Mouse (Mus musculus): Measurements from ENCODE around the gene Ssbp3.

The Ssbp3 gene

DNA sequence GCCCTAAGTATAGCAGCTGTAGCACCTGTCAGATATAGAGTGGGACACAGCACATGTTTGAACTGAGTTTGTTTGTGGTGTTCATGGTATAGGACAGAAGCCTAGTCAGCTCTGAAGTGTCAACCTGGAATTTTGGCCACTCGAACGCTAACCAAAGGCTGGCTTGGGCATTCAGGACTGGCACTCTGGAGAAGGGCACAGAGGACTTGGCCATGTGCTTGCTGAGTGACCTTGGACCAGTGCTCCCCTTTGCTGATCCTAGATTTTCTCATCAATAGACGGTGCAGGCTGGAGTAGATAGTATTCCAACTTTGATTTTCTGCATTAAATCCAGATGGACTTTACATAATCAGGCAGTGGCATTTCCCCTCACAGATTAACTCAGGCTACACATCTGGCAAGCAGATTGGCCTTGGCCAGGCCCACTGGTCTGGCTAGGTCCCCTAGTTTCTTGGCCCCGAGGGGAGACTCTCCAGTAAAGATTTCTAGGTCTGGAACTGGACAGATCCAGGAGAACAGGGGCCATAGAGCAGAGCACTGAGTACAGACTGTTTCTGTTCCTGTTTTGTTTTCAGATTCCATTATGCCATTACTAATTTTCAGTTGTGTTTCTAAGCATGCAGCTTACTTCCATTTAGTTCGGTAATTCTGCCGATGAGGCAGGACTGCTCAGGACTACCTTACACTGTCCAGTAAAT is 102.8 kb downstream of the Ssbp3 start:
- DNase-seq: no peak

DNA sequence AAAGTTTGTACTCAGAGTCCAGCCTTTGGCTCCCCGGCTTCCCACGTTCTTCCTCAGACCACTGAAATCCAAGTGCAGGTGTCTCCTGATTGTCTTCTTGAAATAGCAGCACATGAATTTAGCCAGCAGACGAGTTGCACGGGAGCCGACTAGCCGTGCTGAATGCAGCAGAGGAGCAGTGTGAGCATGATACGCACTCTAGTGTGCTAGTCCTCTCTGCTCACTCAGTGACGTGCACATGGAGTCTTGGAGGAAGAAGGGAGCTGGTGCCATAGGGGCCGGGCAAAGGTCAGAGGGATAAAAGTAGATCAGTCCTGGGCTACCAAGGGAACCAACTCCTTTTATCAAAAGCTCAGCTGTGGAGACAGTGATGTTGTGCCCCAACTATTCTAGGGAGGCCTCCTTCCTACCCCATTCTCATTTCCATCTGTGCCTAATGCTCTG is 103.3 kb downstream of the Ssbp3 start:
- no peak for DNase-seq

DNA sequence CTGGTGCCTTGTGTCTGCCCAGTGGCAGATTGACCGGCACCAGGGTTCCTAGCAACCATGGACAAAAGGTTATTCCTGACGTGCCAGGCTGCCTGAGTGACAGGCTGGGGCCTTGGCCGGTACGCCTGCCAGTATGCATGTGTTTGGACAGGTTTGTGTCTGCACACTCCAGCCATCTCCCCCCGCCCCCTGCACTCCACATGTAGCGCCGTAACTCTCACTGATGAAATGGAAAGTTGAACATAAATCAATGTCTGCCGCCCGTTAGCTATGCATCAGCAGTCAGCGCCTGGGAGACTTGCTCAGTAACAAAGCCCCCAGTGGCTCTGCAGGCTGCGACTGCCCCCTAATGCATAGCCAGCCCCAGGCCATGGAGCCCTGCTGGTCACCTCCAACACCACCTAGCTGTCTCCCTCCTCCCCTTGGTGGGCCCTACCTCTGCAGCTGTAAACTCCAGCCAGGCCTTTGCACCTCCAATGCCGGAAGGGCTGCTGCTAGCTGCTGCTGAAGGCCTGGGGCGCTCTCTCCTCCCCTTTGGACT is 105.5 kb downstream of the Ssbp3 start:
- no peak for DNase-seq

DNA sequence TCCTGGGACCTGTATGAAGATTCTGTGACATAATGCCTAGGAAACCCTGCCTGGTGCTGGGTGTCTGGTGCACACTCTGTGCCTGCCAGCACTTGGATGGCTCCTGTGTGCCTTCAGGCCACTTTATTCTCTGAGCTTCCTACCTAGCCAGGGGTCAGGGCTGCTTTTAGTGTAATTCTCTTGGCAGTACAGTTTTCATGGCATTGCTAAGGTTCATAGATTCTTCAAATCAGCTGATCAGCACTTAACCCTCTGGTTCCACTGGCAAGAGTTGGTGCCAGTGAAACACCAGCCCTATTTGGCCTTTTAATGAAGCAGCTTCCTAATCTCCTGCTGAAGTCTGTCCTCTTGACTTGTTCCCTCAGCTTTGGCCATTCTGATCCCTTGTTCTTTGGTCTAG is 106.8 kb downstream of the Ssbp3 start:
- DNase-seq: no peak

DNA sequence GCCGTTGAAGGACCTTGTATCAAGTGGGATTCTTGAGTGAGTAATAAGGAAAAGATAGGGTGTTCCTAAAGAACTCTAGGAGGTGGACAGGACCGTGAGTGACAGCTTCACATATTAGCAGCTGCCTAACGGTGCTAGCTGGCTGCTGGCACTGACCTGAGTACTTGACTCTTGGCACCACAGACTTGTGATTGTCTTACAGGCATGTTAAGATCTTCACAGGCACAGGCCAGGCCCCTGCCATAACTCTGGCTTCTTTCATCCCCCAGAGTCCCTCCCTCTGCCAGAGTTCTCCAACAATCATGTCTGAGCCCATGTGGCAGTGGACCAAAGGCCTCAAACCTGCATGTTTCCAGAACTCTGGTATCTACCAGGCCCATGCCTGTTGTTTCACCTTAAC is 108.0 kb downstream of the Ssbp3 start:
- DNase-seq: no peak

DNA sequence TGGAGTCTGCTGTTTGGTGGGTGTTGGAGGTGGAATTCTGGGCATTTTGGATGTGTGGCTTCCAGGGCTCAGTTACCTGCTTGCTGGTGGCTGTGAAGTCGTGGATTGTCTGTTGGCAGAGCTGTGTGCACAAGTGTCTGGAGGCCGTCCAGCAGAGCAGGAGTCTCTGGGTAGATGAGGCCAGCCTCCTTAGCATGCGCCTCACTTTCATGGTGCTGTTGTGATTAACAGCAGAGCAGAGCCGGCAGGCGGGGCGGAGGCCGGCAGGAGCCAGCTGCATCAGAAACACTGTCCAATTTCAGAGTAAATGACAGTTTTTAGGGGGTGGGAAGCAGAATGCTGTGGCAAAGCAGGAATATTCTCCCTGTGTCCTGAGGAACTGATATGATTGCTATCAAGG is 108.5 kb downstream of the Ssbp3 start:
- peak; percentile 39 for DNase-seq

DNA sequence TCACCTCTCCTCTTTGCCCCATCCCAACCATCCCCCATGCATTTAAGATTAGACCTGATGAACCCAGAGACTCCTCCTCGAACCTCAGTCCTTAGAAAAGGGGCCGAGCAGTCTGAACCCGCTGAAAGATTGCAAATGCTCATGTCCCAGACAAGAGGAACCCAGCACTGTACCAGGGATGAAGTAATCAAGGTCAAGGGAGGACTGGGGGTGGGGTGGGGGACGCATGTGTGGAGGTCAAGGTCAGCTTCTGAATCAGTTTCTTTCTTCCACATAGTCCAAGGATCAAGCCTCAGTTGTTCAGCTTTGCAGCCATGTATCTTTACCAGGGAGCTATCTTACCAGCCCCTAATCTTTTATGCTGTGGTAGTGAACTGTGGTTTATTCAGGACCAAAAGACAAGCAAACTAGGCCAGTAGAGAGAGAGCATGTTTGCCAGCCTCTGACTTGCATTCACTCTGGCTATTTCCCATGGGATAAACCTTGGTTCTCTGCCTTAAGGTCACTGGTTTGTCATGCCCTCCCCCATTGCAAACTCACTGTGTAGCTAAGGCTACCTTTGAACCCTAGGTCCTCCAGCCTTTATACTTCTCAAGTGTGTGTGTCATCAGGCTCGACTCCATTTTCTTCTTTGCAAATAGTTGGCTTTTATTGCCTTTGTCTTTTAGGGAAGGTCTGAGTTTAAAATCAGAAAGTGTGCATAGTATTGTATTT is 109.9 kb downstream of the Ssbp3 start:
- no peak for DNase-seq

DNA sequence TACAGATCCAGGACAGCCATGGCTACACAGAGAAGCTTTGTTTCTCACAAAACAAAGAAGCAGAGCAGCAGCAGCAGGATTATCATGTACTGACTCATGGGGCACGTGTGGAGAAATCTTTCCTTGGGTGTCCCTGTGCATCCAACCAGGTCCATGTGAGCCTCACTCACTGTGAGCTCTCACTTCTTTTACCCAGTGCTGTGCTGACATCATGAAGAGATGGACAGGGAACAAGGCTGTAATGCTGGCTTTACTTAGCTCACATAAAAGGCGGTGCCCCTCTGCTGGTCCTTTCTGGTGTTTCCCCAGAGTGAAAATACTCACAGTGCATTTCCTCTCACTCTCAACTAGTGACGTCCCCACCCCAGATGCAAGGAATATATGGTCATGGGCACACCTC is 111.0 kb downstream of the Ssbp3 start:
- DNase-seq: no peak

DNA sequence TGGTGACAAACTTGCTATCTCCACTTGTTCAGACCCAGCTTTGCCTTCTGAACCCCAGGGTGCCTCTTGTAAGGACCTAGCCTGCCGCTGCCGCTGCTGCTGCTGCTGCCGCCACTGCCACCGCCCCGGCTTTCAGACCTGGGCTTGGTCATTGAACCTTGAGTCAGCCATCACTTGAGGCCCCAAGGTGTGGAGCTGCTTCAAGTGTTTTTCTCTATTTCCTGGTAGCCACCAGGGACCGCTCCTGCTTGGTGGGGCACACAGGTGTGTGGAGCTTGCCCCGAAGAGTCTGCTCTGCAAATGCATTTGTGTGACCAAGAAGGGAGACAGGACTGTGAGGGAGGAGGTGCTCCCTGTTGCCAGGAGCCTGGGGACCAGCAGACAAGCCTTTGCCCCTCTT is 114.4 kb downstream of the Ssbp3 start:
- DNase-seq: no peak

DNA sequence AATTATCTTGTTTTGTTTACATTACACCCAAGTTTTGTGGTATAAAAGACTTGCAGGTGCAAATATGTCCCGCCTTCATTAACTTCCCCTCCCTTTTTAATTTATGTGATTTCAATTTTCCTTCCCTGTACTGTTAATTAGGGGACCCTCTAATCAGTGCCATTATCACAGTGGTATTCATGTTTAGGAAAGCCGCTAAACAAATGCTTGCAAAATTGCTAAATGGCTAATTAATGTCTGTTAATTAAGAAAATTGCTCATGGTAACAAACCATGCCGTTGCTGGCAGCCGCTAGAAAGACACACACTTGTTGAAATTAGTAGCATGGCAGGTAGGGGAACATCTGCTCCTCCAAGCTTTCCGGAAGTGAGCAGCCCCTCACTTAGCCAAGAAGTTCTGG is 114.9 kb downstream of the Ssbp3 start:
- DNase-seq: no peak

DNA sequence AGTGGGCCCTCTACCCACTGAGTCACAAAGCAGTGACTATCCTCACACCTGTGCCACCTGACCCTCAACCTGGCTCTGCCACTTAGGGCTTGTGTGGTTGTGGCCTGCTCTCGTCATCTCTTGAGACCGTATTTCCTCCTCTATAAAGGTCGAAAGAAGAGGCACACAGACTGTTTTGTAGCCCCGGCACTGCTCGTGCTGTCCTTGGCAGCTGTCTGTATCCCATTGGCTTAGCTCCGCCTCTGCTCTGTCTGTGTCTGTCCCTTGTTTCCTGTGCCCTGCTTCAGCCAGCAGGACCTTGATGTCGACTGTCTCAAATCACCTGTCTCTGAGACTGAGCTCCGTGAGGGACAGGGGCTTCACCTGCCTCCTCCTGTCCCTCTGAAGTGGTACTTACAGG is 116.0 kb downstream of the Ssbp3 start:
- DNase-seq: no peak

DNA sequence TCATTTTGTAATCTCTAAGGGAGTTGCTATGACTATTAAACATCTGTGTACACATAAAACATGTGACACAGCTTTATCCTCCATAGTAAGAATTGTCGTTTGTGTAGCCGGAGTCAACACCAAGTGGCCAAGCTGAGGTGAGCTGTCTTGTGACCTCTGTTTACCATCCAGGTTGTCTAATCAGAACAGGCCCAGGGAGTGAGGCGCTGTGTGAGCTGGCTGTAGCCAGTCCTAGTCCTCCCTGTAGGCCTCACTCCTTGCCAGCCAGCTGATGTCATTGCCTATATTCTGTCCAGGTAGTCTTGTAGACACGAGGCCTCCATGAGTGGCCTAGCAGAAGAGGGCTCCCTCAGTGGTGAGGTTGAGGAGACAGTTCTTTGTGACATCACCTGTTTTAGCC is 125.2 kb downstream of the Ssbp3 start:
- no peak for DNase-seq

DNA sequence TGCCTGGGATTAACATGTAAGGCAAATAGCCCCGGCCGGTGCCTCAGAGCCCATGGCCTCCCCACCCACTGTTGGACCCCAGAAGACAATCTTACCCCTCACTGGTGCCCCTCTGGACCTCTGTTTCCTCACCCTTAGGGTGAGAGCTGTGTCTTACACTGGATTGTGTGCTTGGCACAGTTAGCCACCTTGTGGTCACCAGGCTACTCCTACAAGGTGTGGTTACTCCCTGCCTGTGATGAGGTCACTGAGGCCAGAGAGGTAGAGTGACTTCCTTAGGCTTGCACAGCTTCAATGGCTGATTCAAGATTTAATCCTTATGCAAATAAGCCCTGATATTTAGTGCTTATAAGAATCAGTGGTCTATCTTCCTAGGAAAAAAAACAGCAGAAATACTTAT is 126.5 kb downstream of the Ssbp3 start:
- no peak for DNase-seq

DNA sequence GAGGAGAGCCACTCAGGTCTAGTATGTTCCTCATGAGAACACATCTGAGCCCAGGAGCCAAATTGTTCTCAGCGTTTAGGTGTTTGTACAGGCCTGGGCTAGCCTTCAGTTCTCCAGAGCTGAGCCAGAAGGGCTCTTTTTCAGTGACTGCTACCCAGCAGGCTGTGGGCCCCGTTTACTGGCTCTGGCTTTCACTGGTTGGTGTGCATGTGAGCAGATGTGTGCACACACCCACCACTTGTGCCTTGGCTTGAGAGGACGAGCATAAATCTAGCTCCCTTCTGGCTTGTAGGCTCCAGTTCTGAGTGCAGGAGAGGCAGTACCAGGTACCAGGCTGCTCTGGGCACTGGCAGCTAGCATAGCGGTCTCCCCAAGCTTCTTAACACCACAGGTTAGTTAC is 127.8 kb downstream of the Ssbp3 start:
- no peak for DNase-seq

DNA sequence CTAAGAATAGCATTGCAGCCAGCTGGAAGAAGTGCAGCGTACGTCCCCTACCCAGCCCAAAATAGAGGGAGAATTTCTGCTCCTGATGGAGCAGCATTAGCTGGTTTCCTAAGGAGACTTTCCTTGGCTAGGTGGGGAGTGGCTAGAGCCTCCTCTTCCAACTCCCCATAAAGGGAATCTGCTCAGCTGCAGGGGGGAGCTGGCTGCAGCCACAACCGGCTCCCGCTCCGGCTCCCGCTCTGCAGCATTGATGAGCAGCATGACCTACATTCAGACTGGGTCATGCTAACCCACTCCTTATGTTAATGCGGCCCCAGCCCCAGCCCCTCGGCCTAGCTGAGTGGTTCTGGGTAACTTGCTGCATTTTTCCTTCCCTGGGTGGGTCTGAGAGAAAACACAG is 128.8 kb downstream of the Ssbp3 start:
- DNase-seq: no peak

DNA sequence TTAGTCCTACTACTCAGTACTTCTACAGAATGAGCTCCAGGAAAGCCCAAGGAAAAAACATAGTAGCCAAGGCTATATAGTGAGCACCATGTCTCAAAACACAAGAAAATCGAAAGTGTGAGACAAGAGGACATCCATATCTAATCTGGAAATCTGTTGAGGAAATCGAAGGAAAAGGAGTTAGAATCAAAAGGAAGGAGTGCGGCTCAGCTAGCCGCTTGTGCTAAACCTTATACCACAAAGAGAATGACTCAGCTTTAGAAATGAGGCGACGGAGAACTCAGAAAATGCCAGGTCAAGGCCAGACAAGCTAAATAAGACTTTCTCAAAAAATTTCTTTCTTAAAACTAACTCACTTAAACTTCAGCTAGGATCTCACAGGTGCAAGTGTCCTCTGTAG is 131.8 kb downstream of the Ssbp3 start:
- no peak for DNase-seq

DNA sequence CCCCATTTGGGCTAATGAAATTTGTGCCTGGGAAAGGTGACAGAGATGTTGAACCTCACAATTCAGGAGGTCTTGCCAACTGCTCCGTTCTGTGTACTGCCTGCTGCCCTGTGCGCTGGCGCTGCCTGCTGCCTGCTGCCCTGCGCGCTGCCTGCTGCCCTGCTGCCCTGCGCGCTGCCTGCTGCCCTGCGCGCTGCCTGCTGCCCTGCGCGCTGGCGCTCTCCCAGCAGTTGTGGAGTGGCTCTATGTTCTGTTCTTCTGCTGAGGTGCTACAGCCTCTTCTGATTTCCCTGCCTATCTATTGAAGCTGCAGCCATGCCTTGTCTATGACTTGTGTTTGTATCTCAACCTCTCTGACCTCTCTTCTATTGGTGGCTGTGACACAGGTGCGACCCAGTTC is 134.7 kb downstream of the Ssbp3 start:
- DNase-seq: no peak

DNA sequence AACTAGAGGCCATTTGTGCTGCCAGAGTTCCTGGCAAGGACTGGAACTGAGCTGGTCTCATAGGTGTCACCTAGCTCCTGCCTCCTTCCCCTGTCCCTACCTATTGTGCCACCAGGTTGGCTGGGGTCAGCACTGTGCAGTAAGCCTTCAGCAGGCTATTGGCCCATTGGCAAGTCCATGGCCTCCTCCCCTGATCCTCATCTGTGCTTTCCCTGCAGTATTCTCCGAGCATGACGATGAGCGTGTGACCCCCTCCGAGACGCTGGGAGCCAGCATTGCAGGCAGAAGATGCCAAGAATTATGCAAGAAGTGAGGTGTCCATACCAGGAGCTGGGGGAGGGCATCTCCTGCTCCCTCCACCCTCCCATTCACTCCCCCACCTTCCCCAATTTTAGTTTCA is 137.3 kb downstream of the Ssbp3 start:
- DNase-seq: no peak

DNA sequence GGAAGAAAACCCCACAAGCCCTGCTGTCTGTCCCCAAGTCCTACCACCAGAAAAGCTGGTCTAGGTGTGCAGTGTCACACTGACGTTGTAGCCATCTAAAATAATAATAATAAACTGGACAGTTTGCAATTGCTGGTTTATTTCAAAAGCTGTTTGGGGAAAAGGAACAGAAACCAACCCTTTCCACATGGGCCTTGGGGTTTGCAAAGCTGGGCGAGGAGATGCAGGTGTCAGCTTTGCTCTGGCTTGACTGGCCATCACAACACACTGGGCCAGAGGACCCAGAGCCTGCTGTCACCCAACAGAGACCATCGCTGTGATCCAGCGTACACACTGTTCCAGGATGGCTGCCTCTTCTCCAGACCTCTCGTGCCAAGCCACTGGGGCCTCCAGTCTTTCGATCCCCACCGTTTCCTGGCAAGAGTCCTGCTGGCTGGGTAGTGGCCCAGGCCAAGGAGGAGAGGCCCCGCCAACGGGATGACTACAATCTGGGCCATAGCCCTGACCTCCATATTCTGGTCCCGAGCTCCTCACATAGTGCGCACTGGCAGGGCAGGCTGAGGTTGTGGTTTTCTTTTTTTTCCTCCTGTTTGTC is 138.2 kb downstream of the Ssbp3 start:
- peak; percentile 63 for DNase-seq

DNA sequence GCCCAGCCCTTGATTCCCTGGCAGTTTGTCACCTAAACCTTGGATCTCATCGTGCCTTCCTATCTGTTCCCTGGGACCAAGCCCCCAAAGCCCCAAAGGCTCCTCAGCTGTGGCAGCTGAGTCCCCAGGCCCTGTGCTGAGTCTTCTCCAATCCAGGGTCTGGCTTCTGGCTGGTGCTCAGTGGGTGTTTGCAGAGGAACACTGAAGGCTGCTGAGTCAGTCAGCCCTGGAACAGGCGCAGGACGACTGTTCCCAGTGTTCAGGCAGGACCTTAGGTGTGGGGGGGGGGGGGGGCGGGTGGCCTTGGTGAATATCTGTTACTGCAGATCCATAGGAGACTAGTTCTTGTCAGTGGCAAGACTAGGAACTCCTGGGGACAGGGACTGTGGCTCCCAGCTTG is 141.4 kb downstream of the Ssbp3 start:
- DNase-seq: no peak

DNA sequence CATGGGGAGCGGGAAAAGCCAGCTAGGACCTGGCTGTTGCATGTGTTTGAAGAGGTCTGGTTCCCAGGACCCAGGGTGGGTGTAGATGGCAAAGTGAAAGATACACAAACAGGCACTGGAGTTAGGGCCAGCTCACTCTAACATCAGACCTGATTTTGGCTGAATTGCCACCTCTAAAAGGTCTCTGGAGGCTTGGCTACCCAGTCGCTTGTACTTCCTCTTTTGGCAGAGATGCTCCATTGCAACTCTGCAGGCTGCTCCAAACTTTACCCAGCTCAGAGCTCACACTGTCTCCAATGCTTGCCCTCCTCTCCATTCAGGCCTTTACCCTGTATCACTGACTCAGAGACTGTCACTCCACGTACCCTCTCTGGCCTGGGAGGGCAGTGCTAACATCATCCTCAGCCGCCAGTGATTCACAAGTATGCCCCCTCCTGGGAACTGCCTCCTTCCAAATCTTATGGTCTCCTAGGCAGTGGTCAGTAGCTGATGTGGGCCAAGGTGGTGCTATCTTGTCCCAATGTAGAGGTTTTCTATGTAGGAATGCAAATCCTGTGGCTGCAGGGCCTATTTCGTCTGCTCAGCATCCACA is 142.6 kb downstream of the Ssbp3 start:
- DNase-seq: no peak

DNA sequence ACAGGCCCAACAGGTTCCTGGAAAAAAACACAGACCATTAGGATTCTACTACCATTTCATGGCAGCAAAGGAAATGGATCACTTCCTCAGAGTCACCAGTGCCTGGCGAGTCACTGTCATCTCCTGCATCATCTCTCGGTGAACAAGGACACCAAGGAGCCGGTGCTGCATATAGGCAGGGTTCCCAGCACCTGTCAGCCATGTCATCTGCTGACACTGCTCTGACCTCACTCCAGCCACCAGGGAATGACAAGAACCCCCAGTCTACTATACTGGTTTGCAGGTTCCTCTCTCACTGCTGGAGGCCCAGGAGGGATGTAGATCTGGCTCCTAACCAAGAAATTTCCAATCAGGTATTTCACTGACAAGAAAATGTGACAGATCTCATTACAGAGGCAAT is 145.6 kb downstream of the Ssbp3 start:
- no peak for DNase-seq

DNA sequence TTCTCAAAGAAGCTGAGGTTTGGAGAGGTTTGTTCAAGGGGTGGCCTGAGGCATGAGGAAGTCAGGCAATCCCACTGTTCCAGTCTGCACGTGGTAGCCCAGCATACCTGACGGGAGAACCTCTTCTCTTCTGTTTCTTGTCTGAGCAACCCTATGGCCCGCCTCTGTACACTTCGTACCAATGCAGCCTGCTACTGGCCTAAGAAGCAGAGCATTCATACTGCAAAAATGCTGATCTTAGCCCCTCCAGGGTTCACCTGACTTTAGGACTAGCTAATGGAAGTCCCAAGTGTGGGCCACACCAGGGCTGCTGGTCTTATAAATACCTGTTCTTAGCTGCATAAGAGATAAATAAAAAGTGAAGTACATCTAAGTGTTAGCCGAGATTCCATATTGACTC is 147.8 kb downstream of the Ssbp3 start:
- no peak for DNase-seq

DNA sequence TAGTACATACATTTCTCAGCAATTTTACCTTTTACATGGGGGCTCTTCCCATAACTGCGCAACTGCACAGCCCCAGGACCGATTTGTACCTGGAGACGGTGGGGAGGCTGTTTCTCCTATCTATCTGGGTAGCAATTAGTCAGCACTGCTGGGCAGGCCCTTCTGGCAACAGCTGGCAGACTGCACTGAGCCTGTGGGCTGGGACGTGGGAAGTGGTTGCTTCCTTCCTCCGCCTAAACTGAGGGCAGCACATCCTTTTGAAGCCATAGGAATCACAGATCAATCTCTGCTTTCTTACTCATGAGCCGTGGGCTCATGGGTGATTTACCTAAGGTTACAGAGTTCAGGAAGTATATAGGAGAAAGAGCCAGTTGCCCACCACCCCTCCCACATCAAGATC is 148.3 kb downstream of the Ssbp3 start:
- DNase-seq: peak; percentile 26

Measured in lung, postnatal 14 days (tissue).